Mouse (Mus musculus) cerebellum, adult (tissue): ENCODE data around the gene Serpina11.
"Not testable (repeated sequence)": the region's sequence is repeated elsewhere in the genome, so short reads cannot be mapped to it uniquely, and the experiment has no call there.

Source experiments
- ATAC-seq: cut with Nextera tagmentation; 2 replicates; pipeline ENCODE4 v1.9.2; 2017; ENCODE audit warnings: mild to moderate bottlenecking, moderate library complexity, mixed read lengths; ENCODE audit not compliant: insufficient number of reproducible peaks, low FRiP score, low TSS enrichment

Serpina11 gene

GRCm38 (mm10) chr12:103977060-103977459 is 12.7 kb downstream of the Serpina11 start:
- no peak for ATAC-seq

GRCm38 (mm10) chr12:103971080-103971479 is 18.7 kb downstream of the Serpina11 start:
- no peak for ATAC-seq

- no peak for ATAC-seq
Measured at GRCm38 (mm10) chr12:103969577-103970116, 20.1 kb downstream of the Serpina11 start.

- no peak for ATAC-seq
Measured at GRCm38 (mm10) chr12:103966761-103967160, 23.0 kb downstream of the Serpina11 start.

GRCm38 (mm10) chr12:103963288-103963687 is 26.5 kb downstream of the Serpina11 start:
- ATAC-seq: no peak

GRCm38 (mm10) chr12:103962860-103963259 is 26.9 kb downstream of the Serpina11 start:
- no peak for ATAC-seq

- ATAC-seq: no peak
Measured at GRCm38 (mm10) chr12:103962337-103962736, 27.4 kb downstream of the Serpina11 start.

GRCm38 (mm10) chr12:103961716-103962115 is 28.0 kb downstream of the Serpina11 start:
- no peak for ATAC-seq

- no peak for ATAC-seq
Measured at GRCm38 (mm10) chr12:103958798-103959197, 31.0 kb downstream of the Serpina11 start, which contains the start of gene Serpina1e. Gene Serpina1e, minus strand, starts transcription at chr12:103958975.

- not testable (repeated sequence) for ATAC-seq
Measured at GRCm38 (mm10) chr12:103956555-103956954, 33.2 kb downstream of the Serpina11 start.

- not testable (repeated sequence) for ATAC-seq
Measured at GRCm38 (mm10) chr12:103952972-103953371, 36.8 kb downstream of the Serpina11 start.

GRCm38 (mm10) chr12:103946243-103946642 is 43.5 kb downstream of the Serpina11 start:
- ATAC-seq: no peak
